Mouse (Mus musculus) left cerebral cortex, postnatal 14 days (tissue): ENCODE data around the gene Grb2. TPM values are rescaled to one million over a fixed set of nuclear protein-coding genes. Genes with fewer than 3 reads are reported as not detected.

Experiments used
- DNase-seq, 2 experiments: peaks; one replicate each; pipeline ENCODE4 v3.0.0; 2021 to 2022; ENCODE audit warnings: low spot score in 2 of 2, mixed read lengths in 1 of 2
- intact Hi-C: fragments of 180-260 bp; cut with DNase I; formaldehyde crosslinking; loops from one replicate; pipeline ENCODE4 v1.15.1; 2025
- long read RNA-seq, 2 experiments: library from polyadenylated mRNA; stranded (forward); transcript quantifications; one replicate each; pipeline ENCODE4 v2.0.0; 2021
- total RNA-seq, 2 experiments: library from RNA; stranded (reverse); gene quantifications; 2 replicates each; pipeline ENCODE4 v1.2.3; 2021

Grb2 gene
- total RNA-seq = 100 to 1,000 TPM; 183 to 190 TPM
- long read RNA-seq, experiment 1, transcript Grb2-203 (5 exons, 2,683 nt) = minor isoform, 28 of 137 reads
- long read RNA-seq, experiment 1, transcript Grb2-201 (6 exons, 2,709 nt) = major isoform, 72 of 137 reads
- long read RNA-seq, experiment 1, partial matches to known transcripts = 7 of 137 reads
- long read RNA-seq, experiment 1, other reads (novel, unspliced or antisense) = 30 of 137 reads
- long read RNA-seq, experiment 2, transcript Grb2-201 (6 exons, 2,709 nt) = major isoform, 67 of 119 reads
- long read RNA-seq, experiment 2, transcript Grb2-203 (5 exons, 2,683 nt) = minor isoform, 31 of 119 reads
- long read RNA-seq, experiment 2, partial matches to known transcripts = 4 of 119 reads
- long read RNA-seq, experiment 2, other reads (novel, unspliced or antisense) = 16 of 119 reads

- peak; percentile 98 for DNase-seq
Observed at GRCm38 (mm10) chr11:115708209-115708876, at the start of gene Grb2. Gene Grb2, minus strand, starts transcription at chr11:115708597.

GRCm38 (mm10) chr11:115753485-115753884 lies 45.1 kb upstream of the Grb2 start:
- DNase-seq = no peak
- intact Hi-C loops = no loop called here

More at GRCm38 (mm10) chr11:115708209-115708876, at the start of gene Grb2:
- intact Hi-C loops = loop anchor here (2.0 kb wide), 1 partner anchor 60 kb away; no protein-coding TSS in a partner anchor

GRCm38 (mm10) chr11:115752653-115753052 lies 44.3 kb upstream of the Grb2 start:
- intact Hi-C loops = no loop called here
- no peak for DNase-seq

- intact Hi-C loops = no loop called here
- DNase-seq = no peak
Observed at GRCm38 (mm10) chr11:115751725-115752124, 43.3 kb upstream of the Grb2 start.

DNA sequence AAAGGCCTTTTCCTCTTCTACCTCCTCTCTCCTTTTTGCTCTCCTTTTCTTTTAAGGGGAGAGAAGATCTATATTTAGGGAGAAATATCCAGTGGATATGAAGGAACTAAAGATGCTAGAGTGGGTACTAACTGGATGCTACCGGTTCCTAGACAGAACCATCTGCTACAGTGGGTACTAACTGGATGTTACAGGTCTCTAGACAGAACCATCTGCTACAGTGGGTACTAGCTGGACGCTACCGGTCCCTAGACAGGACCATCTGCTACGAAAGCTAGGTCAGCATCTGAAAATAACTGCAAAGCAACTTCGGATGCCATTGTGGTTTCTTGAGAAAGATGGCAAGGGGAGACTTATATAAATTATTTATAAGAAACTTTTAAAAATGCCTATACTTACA lies 41.4 kb upstream of the Grb2 start:
- peak in 1 of 2 experiments; percentile 40 for DNase-seq
- intact Hi-C loops = no loop called here

- no peak for DNase-seq
- intact Hi-C loops = no loop called here
Observed at GRCm38 (mm10) chr11:115747351-115747750, 39.0 kb upstream of the Grb2 start.

DNA sequence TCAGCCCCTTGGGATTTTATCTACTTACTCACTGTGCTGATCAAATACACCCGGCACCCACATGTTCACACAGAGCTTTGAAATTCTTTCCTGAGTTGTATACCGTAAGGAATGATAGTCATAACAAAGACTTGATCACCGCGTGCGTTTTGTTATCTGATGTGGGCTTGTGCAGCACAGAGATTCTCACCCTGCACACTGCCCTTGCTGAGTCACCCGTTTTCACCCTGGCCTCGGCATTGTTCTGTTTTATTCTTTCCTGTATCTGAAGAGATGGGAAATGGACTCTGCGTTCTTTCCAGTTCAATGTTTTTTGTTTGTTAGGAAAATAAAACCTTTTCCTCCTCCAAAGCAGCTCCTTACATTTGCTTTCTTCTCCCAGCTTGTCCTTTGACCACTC lies 38.4 kb upstream of the Grb2 start:
- intact Hi-C loops = no loop called here
- DNase-seq = no peak

DNA sequence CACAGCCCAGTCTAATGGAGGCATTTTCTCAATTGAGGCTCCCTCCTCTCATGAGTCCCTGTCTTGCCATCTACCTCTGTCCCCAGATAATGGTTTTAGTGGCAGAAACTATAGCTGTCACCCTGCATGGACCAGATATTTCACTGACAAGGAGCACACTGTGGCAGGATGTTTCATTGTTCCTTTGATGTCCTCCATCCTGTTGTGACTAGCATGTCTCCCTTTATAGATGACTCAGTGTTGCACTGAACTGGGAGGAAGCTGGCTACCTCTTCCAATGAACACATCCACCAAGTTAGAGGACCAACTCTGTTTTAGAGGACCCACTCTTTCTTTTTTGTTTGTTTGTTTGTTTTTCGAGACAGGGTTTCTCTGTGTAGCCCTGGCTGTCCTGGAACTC lies 37.7 kb upstream of the Grb2 start:
- intact Hi-C loops = no loop called here
- no peak for DNase-seq

- no peak for DNase-seq
- intact Hi-C loops = no loop called here
Observed at GRCm38 (mm10) chr11:115744385-115744784, 36.0 kb upstream of the Grb2 start.

- intact Hi-C loops = no loop called here
- no peak for DNase-seq
Observed at GRCm38 (mm10) chr11:115742926-115743325, 34.5 kb upstream of the Grb2 start.

GRCm38 (mm10) chr11:115741070-115741469 lies 32.7 kb upstream of the Grb2 start:
- intact Hi-C loops = no loop called here
- DNase-seq = no peak

DNA sequence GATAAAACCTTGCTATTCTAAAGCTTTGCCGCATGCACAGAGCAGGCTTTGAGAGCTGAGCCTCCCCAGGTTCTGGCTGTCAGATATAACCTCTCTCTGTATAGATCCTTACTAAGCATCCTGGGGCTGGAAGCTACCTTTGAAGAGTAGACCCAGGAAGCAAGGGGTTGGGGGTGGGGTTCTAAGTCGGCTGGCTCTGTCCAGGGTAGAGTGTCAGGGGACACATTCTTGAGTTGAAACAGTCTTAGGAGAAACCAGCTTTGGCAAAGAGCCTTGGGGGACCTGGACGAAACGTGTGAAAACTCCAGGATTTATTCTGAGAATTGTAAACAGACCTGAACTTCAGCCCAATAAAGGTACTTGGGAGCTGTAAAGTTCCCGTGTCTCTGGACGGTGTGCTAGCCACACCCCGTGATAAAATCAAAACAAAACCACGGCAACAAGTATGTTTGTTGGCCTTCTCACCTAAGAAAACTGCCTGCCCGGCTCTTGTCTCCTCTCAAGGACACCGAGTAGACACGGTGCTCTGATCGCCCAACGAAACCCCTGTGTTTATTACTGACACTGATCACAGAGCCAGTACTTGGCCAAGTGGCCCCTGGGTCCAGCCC lies 30.0 kb upstream of the Grb2 start:
- intact Hi-C loops = no loop called here
- no peak for DNase-seq

- intact Hi-C loops = no loop called here
- DNase-seq = no peak
Observed at GRCm38 (mm10) chr11:115737608-115738208, 29.3 kb upstream of the Grb2 start.

- intact Hi-C loops = no loop called here
- DNase-seq = peak; percentile 20 to 32
Observed at GRCm38 (mm10) chr11:115734041-115734686, 25.8 kb upstream of the Grb2 start.

GRCm38 (mm10) chr11:115723231-115723630 lies 14.8 kb upstream of the Grb2 start:
- no peak for DNase-seq
- intact Hi-C loops = no loop called here

DNA sequence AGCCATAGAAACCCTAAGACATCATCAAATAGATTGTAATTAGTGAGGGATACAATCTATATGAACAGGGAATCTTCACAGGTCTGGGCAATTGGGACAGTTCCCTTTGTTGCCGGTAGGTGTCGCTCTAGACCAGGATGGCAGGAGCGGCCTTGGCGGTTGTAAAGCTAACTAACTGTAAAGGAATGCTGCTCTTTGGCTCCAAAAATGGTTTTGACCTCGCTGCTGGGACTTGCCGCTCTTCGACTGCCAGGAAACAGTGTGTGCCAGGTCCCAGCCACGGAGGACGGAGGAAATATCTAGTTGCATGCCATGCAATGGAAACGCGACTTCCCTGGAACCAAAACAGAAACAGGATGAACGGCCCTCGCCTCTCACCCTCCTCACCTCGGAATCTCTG lies 14.2 kb upstream of the Grb2 start:
- intact Hi-C loops = loop anchor here (1.0 kb wide), 1 partner anchor 92 kb away; the partner anchor contains the start of gene Tsen54
- DNase-seq = peak; percentile 75 to 86

DNA sequence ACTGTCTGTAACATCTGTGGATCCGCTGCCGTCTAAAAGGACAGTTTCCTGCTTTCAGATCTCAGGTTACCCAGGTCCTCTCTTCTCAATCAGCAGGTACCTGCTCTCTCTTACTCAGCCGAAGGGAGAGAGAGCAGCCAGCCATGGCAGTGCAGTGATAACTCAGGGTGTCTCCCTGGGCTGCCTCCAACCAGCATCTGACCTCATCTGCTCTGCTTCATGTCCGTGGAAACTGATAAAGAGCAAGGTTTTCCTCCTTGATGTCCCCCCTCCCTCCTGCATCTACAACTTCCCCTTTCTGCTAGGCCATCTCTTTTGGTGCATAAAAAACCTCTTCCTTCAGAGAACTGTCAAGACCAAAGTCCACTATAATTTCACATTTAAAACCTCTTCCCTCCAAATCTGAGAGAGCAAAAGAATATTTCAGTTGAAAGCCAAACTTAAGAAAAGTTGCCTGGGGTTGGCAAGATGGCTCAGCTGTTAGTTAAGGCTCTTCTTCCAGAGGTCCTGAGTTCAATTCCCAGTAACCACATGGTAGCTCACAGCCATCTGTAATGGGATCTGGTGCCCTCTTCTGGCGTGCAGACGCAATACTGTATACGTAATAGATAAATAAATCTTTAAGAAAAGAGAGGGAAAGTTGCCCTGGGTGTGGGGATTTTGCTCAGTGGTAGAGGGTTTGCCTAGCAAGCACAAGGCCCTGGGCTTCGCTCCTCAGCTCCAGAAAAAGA lies 9.4 kb upstream of the Grb2 start:
- no peak for DNase-seq
- intact Hi-C loops = no loop called here

- DNase-seq = no peak
- intact Hi-C loops = no loop called here
Observed at GRCm38 (mm10) chr11:115716410-115717338, 8.3 kb upstream of the Grb2 start.
